Mouse (Mus musculus) c-Kit-positive CD71-negative TER-119-negative erythroid progenitor cells, embryonic 14.5 days (primary cell): ENCODE data around the gene Gm37240.

Experiments used
- DNase-seq: peaks from one replicate; pipeline ENCODE4 v3.0.0-alpha.2; 2013; ENCODE audit warnings: low read depth

The Gm37240 gene

DNA sequence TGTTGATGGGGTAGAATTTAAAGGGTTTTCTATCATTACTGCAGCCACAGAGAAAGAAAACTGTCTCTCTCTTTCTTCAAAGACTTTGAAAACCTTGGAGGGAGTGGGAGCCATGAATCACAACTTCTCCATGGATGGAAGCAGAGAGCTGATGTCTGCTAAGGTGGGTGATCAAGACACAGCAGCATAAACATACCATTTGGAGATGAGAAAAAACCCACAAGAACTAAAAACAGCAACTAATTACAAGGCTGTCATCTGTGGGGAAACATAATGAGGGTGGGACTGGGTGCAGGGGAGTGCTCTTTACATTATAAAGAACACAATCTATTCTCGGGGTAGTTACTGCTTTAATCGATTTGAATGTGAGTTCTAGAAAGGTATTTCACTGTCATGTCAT is 622.4 kb downstream of the Gm37240 start:
- no peak for DNase-seq

DNA sequence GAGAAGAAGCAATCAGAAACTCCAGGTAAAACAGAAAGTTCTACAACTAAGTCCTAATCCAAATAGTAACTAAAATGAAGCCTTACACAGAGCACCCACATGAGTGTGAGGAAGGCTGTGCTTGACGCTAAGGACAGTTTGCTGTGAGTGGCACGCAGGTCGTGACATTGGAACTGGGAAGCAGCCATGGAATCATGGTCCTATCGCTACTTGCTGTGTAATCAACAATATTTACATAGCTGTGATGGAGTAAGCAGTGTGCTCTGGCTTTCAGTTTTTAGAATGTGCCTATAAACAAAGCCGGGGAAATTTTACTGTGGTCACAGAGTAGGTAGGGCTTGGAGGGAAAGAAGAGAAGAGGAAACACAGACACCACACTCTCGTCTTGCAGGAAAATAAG is 622.8 kb downstream of the Gm37240 start:
- no peak for DNase-seq

DNA sequence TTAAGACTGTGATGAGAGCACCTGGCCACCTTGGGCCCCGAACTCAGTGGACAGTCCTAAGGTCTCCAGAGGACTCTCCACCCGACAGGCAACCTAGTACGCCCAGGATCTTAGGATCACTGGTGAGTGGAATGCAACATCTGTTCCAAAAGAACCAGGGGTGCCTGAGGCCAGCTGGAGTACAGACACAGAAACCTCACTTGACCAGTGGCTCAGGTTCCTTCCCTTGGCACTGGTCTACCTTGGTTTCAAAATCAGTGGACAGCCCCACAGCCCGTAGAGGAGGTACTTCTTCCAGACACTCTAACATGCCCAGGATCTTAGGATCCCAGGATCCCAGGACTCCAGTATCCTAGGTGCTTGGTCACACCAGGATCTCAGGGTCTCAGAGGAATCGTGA is 632.8 kb downstream of the Gm37240 start:
- no peak for DNase-seq

DNA sequence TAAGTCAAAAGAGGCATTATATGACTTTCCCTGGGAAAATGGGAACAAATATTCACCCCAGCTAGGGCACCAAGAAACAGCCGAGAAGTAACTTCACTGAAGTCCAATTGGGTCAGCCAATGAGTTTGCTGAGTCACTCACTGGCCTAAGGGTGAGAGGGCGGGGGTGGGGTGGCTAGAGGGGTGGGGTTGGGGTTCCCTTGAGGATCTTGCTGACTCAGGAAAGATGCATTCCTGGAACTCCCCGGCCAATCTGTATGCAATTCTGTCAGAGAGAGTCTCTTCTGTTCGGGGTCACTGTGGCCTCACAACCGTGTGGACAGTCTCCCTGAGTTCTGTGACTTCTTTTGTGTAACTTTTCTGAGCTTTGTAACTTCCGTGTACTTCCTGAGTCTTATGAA is 635.7 kb downstream of the Gm37240 start:
- DNase-seq, result no peak

DNA sequence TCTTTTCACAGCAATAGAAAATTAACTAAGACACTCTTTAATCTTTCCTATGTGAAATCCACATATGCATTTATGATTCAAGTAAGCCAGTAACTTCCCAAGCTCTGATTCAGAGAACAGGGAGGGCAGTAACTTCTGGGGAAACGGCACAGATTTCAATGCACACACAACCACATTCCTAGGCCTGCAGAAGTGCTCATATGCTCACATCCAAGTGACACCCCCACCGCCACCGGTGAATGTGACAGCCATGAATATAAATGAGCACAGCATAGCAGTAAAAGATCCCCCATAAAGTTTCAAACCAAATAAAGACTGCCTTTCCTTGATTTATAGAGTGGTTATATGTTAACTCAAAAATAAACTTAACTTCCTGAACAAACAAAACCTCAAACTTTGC is 641.2 kb downstream of the Gm37240 start:
- DNase-seq, result no peak

DNA sequence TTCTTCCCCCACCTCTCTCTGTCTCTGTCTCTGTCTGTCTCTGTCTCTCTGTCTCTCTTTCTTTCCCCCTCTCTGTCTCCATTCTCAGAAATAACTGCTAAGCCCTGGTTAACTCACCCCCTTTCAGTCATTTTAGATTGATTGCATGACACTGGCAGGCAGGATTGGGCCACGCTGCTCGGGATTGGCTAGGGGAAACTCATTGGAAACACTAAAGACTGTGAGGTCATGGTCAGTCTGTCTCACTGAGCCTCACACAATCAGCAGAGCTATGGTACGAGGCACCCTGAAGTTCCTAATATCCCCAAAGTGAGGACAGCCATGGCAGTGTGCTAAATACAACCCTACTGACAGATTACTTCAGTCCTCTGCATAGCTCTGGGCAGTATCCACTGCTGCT is 650.8 kb downstream of the Gm37240 start:
- DNase-seq, result no peak

DNA sequence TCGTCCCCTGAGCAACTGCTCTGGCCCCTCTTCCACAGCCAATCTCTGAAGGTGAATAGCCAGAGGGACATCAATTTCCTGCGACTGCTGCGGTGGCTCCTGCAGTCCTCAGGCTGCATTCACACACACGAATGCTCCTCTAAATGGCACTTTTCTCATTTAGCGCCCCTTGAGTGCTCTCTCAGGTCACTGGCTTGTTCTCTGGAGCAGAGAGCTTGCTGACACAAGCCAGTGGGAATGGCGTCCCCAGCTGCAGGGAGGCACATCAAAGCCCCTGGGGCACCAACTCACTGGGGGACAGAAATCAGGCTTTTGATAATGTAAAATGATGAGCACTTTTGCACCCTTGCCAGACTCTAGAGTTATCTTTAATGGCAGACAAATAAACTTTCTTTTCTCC is 654.5 kb downstream of the Gm37240 start:
- DNase-seq, result no peak

DNA sequence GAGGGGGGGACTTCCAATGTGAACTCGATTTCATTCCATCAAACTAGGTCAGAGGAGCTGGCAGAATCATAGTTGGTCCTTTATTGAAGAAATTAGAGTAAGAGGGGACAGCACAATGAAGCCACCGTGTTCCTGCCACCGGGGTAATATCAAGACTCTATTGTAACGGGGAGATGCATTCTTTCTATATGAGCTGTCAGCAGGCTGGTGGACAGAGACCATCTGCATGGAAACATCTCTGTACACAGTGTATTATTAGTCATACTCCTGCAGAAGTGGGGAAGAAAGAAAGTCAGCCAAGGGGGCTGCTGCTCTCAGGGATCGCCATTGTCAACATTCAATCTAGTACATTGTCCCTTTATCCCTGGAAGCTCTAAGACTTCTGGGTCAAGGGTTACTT is 665.3 kb downstream of the Gm37240 start:
- DNase-seq, result no peak

DNA sequence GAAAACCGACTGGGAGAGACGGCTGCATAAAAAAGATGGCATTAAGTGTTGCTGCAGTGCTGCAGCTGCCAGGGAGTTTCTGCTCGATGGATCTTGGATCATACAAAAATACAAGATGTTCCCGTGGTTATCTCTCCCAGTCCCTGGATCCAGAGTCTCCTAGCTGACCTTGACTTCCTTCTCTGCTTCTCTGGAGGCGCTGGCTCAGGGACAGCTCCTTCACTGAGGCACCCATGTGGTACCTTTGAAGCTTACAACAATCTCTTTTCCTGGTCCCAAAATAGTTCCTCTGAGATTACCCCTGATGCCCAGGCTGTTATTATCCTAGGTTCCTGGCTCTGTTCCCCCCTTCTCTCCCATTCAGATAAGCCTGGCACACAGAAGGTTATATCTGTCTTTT is 672.4 kb downstream of the Gm37240 start:
- no peak for DNase-seq

DNA sequence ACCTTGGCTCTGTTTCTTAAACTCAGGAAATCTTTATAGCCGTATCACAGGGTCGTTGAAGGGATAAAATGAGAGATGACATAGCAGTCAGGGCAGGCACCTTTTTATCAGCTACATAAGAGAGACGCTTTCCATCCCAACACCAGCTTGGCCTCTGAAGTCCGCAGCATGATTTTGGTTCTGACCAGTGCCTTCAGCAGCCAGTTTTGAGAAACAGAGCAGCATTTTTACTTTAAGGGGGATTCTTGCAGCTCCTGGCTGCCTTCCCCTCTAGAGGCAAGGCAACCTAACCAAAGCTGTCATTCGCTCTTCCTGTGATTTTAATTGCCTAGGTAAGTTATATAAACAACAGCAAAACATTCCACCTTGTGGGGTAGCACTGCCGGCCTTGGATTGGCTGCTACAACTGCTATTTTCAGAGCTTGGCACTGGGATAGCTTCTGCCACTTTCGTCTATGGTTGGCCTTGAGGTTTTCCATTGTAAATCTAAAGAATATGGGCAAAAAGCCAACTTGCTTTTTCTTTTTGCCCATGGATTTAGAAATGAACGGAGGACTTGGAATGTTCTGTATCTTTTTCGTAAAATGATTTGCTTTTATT is 674.5 kb downstream of the Gm37240 start:
- no peak for DNase-seq

DNA sequence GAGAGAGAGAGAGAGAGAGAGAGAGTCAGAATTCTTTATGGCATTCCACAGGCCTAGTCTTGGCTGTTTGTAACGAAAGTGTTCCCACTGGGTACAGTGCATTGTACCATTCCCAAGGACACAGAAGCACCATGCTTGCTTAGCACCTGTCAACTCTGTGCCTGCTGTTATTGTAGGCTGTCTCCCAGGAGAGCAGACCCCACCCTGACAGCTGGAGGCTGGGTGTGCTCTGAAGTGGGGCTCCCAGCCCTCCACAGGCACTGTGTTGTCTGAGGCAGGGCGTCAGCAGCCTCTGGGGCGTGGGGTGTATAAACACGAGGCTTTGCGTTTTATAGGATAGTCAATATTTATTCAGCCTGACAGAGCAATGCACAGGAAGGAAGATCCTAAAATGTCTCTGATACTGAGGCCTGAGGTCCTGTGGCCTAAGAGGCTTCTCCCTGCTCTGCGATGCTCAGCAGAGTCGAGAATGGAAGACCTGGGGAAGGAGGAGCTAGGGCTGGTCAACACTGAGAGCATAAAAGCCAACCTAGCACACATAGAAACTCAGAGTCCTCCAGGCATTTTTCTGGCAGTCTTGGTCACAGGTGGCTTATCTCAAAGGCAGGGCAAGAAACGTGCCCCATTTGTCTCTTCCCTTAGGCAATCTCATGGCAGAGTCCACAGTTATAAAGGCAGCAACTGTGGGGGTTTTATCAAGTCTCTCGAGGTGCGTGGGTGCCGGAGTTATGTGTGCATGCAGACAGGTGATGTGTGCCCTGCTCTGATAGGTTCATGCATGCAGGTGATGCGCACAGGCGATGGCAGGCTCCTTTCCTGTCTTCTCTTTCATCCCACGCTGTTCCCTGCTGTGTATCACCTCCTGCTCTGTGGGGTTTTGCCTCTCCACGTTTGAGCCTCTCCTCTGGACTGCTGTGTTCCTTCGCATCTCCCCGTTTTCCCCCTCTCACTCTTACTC is 677.2 kb downstream of the Gm37240 start:
- DNase-seq, result no peak

DNA sequence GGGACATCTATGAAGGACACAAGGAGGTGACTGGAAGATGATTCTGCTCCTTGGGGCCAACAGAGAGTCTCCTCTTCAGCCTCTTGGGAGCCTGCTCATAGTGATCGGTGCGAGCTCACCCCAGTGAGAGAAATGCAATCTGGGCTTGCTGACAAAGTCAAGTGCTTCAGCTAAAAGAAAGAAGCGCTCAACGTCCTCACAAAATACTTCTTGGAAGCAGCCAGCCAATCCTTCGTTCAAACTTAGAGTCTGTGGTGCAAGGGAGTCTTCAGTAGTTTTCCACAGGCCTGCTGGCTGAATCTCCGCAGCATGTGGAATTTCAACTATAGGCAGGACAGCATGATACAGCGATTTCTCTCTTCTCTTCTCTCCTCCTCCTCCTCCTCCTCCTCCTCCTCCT is 680.8 kb downstream of the Gm37240 start:
- DNase-seq, result no peak

DNA sequence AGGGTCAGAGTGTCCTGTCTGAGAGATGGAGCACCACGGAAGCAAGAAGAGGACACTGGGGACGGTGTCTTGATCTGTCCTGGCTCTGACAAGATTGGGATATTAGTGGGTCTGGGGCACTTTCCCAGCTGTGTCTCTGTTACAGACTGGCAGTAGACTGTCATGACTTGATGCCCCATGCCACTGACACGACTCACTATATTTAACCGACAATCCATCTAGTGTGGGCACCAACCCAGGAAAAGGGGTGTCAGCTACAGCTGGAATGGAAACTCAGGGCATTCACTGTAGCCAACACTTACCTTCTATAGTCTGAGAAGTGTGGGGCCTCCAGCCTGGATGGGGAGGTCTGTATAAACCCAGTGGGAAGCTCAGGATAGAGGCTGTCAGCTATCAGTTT is 681.4 kb downstream of the Gm37240 start:
- no peak for DNase-seq

DNA sequence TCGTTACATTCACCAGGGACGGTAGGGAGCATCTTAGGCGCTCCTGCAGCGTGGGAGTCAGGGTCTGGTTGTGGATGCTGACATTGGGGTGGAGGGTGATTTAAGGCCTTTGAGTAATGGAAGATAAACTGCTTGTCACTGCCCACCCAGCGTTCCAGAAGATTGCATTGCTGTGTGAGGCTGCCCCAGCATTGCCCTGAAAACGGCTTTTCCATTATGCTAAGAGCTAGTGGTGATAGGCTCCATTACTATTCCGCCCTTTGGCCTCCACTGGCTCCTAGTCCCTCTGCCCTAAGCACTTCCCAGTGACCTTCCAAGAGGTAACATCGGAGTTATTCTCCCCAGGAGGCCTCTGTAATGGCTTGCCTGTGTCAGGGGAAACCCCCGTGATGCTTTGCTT is 683.7 kb downstream of the Gm37240 start:
- no peak for DNase-seq

DNA sequence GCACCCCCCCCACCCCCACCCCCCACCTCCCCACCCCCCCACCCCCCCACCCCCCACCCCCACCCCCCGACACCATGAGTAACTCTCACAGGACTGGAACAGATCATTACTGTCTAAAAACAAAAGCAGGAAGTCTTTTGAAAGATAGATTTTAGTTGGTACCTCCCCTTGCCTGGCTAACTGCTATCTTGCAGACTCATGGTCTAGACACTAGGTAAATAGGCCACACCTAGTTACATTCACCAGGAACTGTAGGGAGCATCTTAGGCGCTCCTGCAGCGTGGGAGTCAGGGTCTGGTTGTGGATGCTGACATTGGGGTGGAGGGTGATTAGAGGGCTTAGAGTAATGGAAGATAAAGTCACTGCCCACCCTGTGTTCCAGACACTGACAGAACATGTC is 684.6 kb downstream of the Gm37240 start:
- no peak for DNase-seq

DNA sequence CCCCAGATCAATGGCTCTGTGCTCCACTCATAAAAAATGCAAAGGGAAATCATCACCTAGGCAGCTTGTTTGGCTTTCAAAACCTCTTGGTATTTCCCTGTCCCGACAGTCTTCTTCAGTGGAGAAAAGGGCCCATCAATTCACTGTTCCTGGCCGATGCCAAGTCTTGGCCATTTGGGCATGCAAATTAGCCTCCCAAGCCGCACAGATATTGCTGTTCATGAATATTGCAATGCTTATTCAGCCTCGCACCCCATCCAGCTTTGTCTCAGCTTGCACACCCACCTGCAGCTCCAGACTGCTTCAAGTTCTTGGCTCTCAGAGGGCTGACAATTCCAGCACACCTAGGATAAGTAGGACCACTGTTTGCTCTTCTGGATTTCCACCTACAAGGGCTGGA is 685.5 kb downstream of the Gm37240 start:
- no peak for DNase-seq

DNA sequence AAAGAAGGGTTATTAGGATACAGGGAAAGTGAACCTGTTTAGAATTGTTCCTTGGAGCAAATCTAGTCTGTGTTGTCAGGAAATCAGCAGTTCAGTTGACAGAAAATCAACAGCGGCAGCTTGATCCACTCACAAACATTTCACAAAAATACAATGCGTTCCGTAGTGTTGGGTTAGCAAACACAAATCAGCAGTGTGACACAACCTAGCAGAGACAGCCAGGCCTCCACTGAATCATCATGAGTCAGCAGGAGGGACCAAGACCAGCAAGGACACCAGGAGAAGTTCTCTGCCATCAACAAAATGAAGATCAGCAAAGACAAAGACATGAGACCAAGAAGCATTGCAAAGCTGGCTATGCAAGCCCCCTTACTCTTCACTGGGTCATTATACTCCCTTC is 688.8 kb downstream of the Gm37240 start:
- DNase-seq, result no peak

DNA sequence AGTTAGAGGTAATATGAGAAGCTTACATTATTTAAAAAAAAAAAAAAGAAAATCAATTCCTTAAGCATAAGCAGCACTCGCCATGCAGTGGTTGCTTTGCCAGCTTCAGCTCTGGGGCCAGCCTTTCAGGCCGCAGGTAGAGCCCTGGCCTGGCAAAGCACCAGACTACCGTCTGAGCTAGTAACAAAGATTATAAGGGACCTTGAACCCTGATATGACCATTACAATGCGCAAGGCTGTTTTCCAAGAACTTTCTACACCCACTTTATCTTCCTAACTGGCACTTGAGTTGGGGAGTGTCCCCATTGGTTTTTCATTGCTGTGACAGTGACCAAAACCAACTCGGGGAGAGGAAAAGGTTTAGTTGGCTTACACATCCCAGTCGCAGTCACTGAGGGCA is 690.2 kb downstream of the Gm37240 start:
- no peak for DNase-seq

DNA sequence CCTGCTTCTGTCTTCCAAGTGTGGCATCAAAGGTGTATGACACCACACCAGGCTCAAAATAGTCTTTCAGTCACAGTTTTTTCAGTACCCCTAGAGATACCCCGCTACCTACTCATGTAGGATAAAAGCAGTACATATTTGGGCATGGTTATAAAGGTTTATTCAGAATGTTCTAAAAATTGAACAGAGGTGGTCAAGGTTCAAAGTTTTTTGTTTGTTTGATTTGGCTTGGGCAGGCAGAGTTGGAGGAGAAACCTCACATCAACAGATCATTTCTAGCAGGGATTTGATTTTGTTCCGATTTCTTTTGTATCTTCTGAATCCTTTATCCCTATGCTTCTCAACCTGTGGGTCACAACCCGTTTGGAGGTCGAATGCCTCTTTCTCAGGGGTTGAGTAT is 690.7 kb downstream of the Gm37240 start:
- DNase-seq, result no peak

DNA sequence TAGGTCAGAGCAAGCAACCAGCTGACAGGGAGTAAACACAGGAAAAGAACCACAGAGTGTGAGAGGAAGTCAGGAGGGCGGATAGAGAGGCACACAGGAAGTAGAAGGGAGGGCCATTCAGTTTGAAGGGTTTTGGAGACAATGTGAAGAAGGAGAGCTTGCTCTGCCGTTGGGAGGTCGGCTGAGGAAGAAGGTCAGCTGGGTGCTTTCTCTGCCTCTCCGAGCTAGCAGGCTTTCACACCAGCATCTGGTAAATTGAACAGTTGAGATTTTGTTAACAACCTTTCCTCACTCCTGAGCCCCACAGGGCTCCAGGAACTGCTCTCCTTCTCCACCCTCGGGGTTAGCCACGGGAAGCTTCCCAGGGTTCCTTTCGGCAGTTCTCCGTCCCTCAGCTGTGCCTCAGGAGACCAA is 692.2 kb downstream of the Gm37240 start:
- no peak for DNase-seq

DNA sequence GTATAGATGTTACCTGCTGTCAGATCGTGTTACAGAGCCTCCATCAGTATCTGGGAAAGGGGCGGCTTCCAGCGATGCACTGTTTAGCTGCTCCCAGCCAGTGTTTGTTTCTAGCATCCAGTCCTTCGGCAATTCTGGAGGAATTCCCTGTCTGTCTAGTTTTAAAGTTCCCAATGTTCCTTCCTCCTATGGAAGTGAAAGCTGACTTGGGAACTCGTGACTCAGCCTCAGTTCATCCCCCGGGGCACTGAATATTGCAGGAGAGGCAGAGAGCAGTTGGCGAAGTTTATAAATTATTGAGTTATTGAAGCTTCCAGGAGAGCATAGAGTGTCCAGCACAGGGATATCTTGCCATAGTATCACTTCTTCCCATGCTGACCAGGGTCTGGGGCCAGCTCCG is 697.5 kb downstream of the Gm37240 start:
- no peak for DNase-seq

DNA sequence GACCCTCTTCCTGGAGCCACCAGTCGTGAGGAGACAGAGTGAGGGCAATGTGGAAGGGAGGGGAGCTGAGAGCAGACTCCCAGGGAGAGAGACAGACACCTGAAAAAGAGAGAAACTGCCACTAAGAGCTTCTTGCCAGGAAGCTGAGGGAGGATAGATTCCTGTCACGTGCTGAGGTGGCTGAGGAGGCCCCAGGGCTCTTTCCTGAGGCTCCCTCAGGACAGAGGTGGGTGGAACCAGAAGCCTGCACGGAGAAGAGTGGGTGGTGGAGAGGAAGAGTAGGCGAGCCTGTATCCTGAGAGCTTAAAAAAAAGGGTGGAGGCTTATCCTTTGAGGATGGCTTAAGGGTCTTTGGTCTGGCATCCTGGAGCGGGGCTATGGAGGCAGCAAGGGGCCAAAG is 699.0 kb downstream of the Gm37240 start:
- DNase-seq, result no peak

DNA sequence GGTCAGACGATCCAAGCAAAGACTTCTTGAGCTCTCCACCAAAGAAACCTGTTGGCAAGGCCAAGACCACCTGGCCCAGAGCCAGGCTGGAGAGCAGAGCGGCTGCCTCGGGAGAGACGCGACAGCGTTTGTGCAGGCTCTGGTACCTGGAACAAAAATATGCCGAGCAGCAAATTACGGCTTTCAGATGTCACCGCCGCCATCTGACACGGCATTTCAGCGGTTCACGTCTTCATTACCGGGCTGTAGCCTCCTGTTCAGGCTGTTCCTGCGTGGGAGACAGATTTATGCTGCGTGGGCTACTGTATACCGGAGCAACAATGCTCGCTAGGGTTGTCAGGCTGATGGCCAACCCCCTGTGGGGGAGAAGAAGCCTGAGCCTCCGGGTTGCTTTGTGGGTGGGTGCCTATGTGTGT is 700.6 kb downstream of the Gm37240 start:
- DNase-seq, result no peak

DNA sequence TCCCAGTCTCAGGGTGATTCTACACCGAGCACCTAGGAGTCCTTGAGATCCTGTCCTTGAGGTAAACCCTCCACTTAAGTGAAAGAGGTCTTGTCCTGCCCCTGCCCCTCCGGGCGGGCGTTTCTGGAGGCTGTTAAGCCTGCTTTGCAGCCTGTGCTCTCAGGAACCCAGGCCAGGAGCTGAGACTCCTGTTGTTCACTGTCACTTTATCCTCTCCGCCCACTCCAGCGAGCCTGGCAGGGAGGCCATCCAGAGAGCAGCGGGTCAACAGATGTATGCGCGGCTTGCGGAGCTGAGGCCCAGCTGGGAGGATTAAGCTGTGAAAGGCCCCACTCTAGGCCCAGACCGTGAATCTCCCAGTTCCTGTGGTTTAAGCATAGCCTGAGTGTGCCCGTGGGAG is 701.5 kb downstream of the Gm37240 start:
- DNase-seq, result no peak
